Mouse (Mus musculus): Measurements from ENCODE around the gene Prkd2.

GRCm38 (mm10) chr7:16914453-16915343, 72.0 kb downstream of the Prkd2 start:
- TF ChIP-seq CTCF (IDR thresholded peaks at IDR 0.05): no peak
- TF ChIP-seq EP300 (IDR thresholded peaks at IDR 0.05): no peak

Data from lung, postnatal 0 days (tissue).